Mouse (Mus musculus): ENCODE data around the gene Eif4e3. TPM values are rescaled to one million over a fixed set of nuclear protein-coding genes. Genes with fewer than 3 reads are reported as not detected.

Eif4e3 gene
- total and polyA plus RNA-seq, 2 experiments from 2014 or later: 6.0 to 12.9 TPM

DNA sequence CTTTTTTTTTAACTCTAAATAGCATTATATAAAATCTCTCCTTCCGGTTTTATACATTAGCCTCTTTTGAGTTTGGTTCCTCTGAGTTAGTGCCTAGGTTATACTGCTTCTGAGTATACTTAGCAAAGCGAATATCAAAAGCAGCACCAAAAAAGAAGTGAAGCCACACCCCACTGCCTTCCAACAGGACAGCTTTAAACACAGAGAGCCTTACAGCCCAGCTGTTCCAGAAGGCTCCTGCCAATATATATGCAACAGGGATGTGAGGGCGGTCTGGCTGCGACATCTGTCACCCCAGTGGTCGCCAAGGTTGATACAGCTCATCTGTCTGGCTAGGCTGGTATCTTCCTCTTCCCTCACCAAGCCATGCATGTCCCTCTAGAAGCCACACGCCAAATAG is 90.9 kb downstream of the Eif4e3 start:
- WGBS: 88% methylated on average over 6 of the region's 6 CpGs
- no peak for DNase-seq

More for the DNA sequence above, 90.9 kb downstream of the Eif4e3 start:
- no peak overlapping the region for H3K27ac ChIP-seq (ENCODE audit: low read depth, low read length)
- no peaks in the 10 kb centered on the region for H3K9me3 ChIP-seq (ENCODE audit: low read length)
- H3K4me2 ChIP-seq (ENCODE audit: low read depth): no peak overlapping the region
- H3K9ac ChIP-seq: no peak overlapping the region
- no peaks in the 10 kb centered on the region for H3K4me1 ChIP-seq (ENCODE audit: insufficient read depth)
- no peak for ATAC-seq
- no peak for TF ChIP-seq CTCF (IDR thresholded peaks at IDR 0.05; ENCODE audit: low read depth)
- no peak overlapping the region for H3K4me3 ChIP-seq (ENCODE audit: low read depth, low read length)
- H3K27me3 ChIP-seq (ENCODE audit: insufficient read depth, low read length): no peaks in the 10 kb centered on the region
- no peaks in the 10 kb centered on the region for H3K36me3 ChIP-seq (ENCODE audit: insufficient read depth)

Other genes with a start within 250 kb of the Eif4e3 start
- 112 and 157 TPM in 2 replicates for gene Foxp1, start 144.1 kb downstream of the Eif4e3 start, total RNA-seq (2014; rRNA removed)
- gene Foxp1, start 144.1 kb downstream of the Eif4e3 start, polyA plus RNA-seq (2015; fragmentation: Nextera tagmentation; extraction: Ambion mirVana): 137 and 167 TPM in 2 replicates
- 2.2 and 3.0 TPM in 2 replicates for gene Gm20696, start within 50 bp of the Eif4e3 start, total RNA-seq (2014; rRNA removed)
- gene Gm20696, start within 50 bp of the Eif4e3 start, polyA plus RNA-seq (2015; fragmentation: Nextera tagmentation; extraction: Ambion mirVana): 1.5 and 2.6 TPM in 2 replicates
- gene Gpr27, start 25.9 kb upstream of the Eif4e3 start, total RNA-seq (2014; rRNA removed): 123 and 127 TPM in 2 replicates
- gene Gpr27, start 25.9 kb upstream of the Eif4e3 start, polyA plus RNA-seq (2015; fragmentation: Nextera tagmentation; extraction: Ambion mirVana): 30.7 and 38.5 TPM in 2 replicates
- 1.00 and 1.5 TPM in 2 replicates for gene Prok2, start 59.6 kb upstream of the Eif4e3 start, total RNA-seq (2014; rRNA removed)
- gene Prok2, start 59.6 kb upstream of the Eif4e3 start, polyA plus RNA-seq (2015; fragmentation: Nextera tagmentation; extraction: Ambion mirVana): 3.8 and 4.9 TPM in 2 replicates